Mouse (Mus musculus) midbrain, embryonic 16.5 days (tissue): ENCODE data around the gene Mindy4. TPM values are rescaled to one million over a fixed set of nuclear protein-coding genes. Genes with fewer than 3 reads are reported as not detected.

Source experiments
- ATAC-seq: fragments of 200-750 bp; cut with Nextera tagmentation; 2 replicates; pipeline ENCODE4 v1.8.0; 2017; ENCODE audit warnings: moderate TSS enrichment
- H3K27ac ChIP-seq: fragments of 300-500 bp; sonication (generic); 2 replicates; pipeline ENCODE4 v1.5.1; 2014; ENCODE audit warnings: mild to moderate bottlenecking, low read length, mixed read lengths
- H3K27me3 ChIP-seq: fragments of 300-500 bp; sonication (generic); 2 replicates; pipeline ENCODE4 v1.6.1; 2014; ENCODE audit warnings: low read depth, low read length, mixed read lengths; ENCODE audit not compliant: control insufficient read depth, insufficient read depth
- H3K36me3 ChIP-seq: fragments of 300-500 bp; sonication (generic); 2 replicates; pipeline ENCODE4 v1.6.1; 2014; ENCODE audit warnings: mild to moderate bottlenecking, low read length, moderate library complexity, mixed read lengths; ENCODE audit not compliant: control insufficient read depth, insufficient read depth
- H3K4me1 ChIP-seq: fragments of 300-500 bp; sonication (generic); 2 replicates; pipeline ENCODE4 v1.6.1; 2014; ENCODE audit warnings: mild to moderate bottlenecking, low read length, mixed read lengths; ENCODE audit not compliant: control insufficient read depth, insufficient read depth
- H3K4me2 ChIP-seq: fragments of 300-500 bp; sonication (generic); 2 replicates; pipeline ENCODE4 v1.6.1; 2014; ENCODE audit warnings: mild to moderate bottlenecking, low read length, mixed read lengths
- H3K4me3 ChIP-seq: fragments of 300-500 bp; sonication (generic); 2 replicates; pipeline ENCODE4 v1.5.1; 2014; ENCODE audit warnings: low read depth, mild to moderate bottlenecking, low read length, moderate library complexity, mixed read lengths
- H3K9ac ChIP-seq: fragments of 300-500 bp; sonication (generic); 2 replicates; pipeline ENCODE4 v1.6.1; 2014; ENCODE audit warnings: low read depth, low read length, mixed read lengths
- H3K9me3 ChIP-seq: fragments of 300-500 bp; sonication (generic); replicated peaks from 2 replicates; pipeline ENCODE4 v1.6.1; 2014; ENCODE audit warnings: mild to moderate bottlenecking, low read length, mixed read lengths; ENCODE audit not compliant: control insufficient read depth, poor library complexity, severe bottlenecking
- WGBS: fragments of 180-500 bp; shearing (Covaris S2); extraction: QIAGEN DNeasy Blood & Tissue Kit; methylation state at CpG from one replicate; pipeline ENCODE4 v1.1.7; 2014; 5-methylcytosine and 5-hydroxymethylcytosine counted together
- polyA plus RNA-seq: library from polyadenylated mRNA; unstranded; fragments of >200 nt; fragmentation: Nextera tagmentation; extraction: Ambion mirVana; gene quantifications from 2 replicates; pipeline ENCODE4 v1.2.1, GENCODE M21; 2015

The Mindy4 gene
- polyA plus RNA-seq, 1 experiment from 2014 or later: 12.6 TPM

- H3K4me1 ChIP-seq: no peaks in the 10 kb centered on the region
- no peaks in the 10 kb centered on the region for H3K36me3 ChIP-seq
- H3K4me2 ChIP-seq: no peak overlapping the region
- 83% methylated on average over 14 of the region's 14 CpGs for WGBS
- ATAC-seq: no peak
- H3K27me3 ChIP-seq: no peaks in the 10 kb centered on the region
- H3K9ac ChIP-seq: no peak overlapping the region
- no peaks in the 10 kb centered on the region for H3K9me3 ChIP-seq
- H3K27ac ChIP-seq: no peak overlapping the region
- no peak overlapping the region for H3K4me3 ChIP-seq
Observed at GRCm38 (mm10) chr6:55258428-55259325, 55.5 kb downstream of the Mindy4 start.

GRCm38 (mm10) chr6:55262161-55262560 is 59.0 kb downstream of the Mindy4 start:
- 95% methylated on average over 12 of the region's 12 CpGs for WGBS
- Histone ChIP-seq H3K4me2 (no peak overlapping the region), H3K27ac (no peak overlapping the region), H3K9ac (no peak overlapping the region), H3K4me3 (no peak overlapping the region), H3K27me3 (no peaks in the 10 kb centered on the region), H3K36me3 (no peaks in the 10 kb centered on the region; the same call in 1 of the 2 replicates), H3K4me1 (no peaks in the 10 kb centered on the region), H3K9me3 (no peaks in the 10 kb centered on the region)
- no peak for ATAC-seq

GRCm38 (mm10) chr6:55263490-55264046 is 60.4 kb downstream of the Mindy4 start:
- 81% methylated on average over 5 of the region's 5 CpGs for WGBS
- H3K4me2 ChIP-seq: no peak overlapping the region
- no peak overlapping the region for H3K4me3 ChIP-seq
- no peak overlapping the region for H3K27ac ChIP-seq
- no peak for ATAC-seq
- H3K4me1 ChIP-seq: no peaks in the 10 kb centered on the region
- no peaks in the 10 kb centered on the region for H3K27me3 ChIP-seq
- no peaks in the 10 kb centered on the region; the same call in 1 of the 2 replicates for H3K36me3 ChIP-seq
- H3K9me3 ChIP-seq: no peaks in the 10 kb centered on the region
- no peak overlapping the region for H3K9ac ChIP-seq

GRCm38 (mm10) chr6:55264741-55265366 is 61.7 kb downstream of the Mindy4 start:
- Histone ChIP-seq H3K27me3 (no peaks in the 10 kb centered on the region), H3K36me3 (no peaks in the 10 kb centered on the region; the same call in 1 of the 2 replicates), H3K4me3 (no peak overlapping the region), H3K4me2 (no peak overlapping the region), H3K4me1 (no peaks in the 10 kb centered on the region), H3K9ac (no peak overlapping the region), H3K27ac (no peak overlapping the region), H3K9me3 (no peaks in the 10 kb centered on the region)
- ATAC-seq: no peak
- 93% methylated on average over 7 of the region's 7 CpGs for WGBS

- no peak overlapping the region for H3K27ac ChIP-seq
Observed at GRCm38 (mm10) chr6:55272952-55273351, 69.8 kb downstream of the Mindy4 start.

GRCm38 (mm10) chr6:55273463-55273862 is 70.3 kb downstream of the Mindy4 start:
- Histone ChIP-seq H3K36me3 (no peaks in the 10 kb centered on the region), H3K4me1 (no peaks in the 10 kb centered on the region), H3K27ac (no peak overlapping the region), H3K4me2 (no peak overlapping the region), H3K9me3 (no peaks in the 10 kb centered on the region), H3K27me3 (no peaks in the 10 kb centered on the region), H3K4me3 (no peak overlapping the region), H3K9ac (no peak overlapping the region)
- ATAC-seq: no peak
- 80% methylated on average over 5 of the region's 5 CpGs for WGBS

More at GRCm38 (mm10) chr6:55272952-55273351, 69.8 kb downstream of the Mindy4 start:
- Histone ChIP-seq H3K36me3 (no peaks in the 10 kb centered on the region), H3K9ac (no peak overlapping the region), H3K9me3 (no peaks in the 10 kb centered on the region), H3K27me3 (no peaks in the 10 kb centered on the region), H3K4me1 (no peaks in the 10 kb centered on the region), H3K4me3 (no peak overlapping the region), H3K4me2 (no peak overlapping the region)
- WGBS: 60% methylated on average over 7 of the region's 7 CpGs
- ATAC-seq: peak; percentile 80

- Histone ChIP-seq H3K9ac (no peak overlapping the region), H3K4me3 (no peak overlapping the region), H3K27ac (no peak overlapping the region), H3K4me1 (no peaks in the 10 kb centered on the region), H3K4me2 (no peak overlapping the region), H3K27me3 (no peaks in the 10 kb centered on the region), H3K9me3 (no peaks in the 10 kb centered on the region), H3K36me3 (no peaks in the 10 kb centered on the region)
- ATAC-seq: no peak
- 94% methylated on average over 10 of the region's 10 CpGs for WGBS
Observed at GRCm38 (mm10) chr6:55275000-55275399, 71.8 kb downstream of the Mindy4 start.

GRCm38 (mm10) chr6:55275786-55276185 is 72.6 kb downstream of the Mindy4 start:
- H3K9ac ChIP-seq: no peak overlapping the region
- no peaks in the 10 kb centered on the region for H3K9me3 ChIP-seq
- no peak overlapping the region for H3K27ac ChIP-seq
- no peaks in the 10 kb centered on the region for H3K36me3 ChIP-seq
- no peak overlapping the region for H3K4me2 ChIP-seq
- WGBS: 90% methylated on average over 8 of the region's 8 CpGs
- no peaks in the 10 kb centered on the region for H3K27me3 ChIP-seq
- no peak overlapping the region for H3K4me3 ChIP-seq
- ATAC-seq: no peak
- H3K4me1 ChIP-seq: no peaks in the 10 kb centered on the region
